Mouse (Mus musculus) small intestine, adult 2 months (tissue): Measurements from ENCODE around the gene Mgat4a.

Source experiments
- CTCF ChIP-seq: fragments of 200-500 bp; IDR thresholded peaks from 2 replicates; pipeline ENCODE4 v1.5.1; 2012; ENCODE audit warnings: low read depth, mild to moderate bottlenecking, control low read depth, inconsistent platforms, low read length, moderate library complexity, mixed read lengths; ENCODE audit not compliant: insufficient replicate concordance, insufficient read length; ENCODE audit errors: extremely low read depth
- POLR2A ChIP-seq: fragments of 200-500 bp; IDR thresholded peaks from 2 replicates; pipeline ENCODE4 v1.6.1; 2012; ENCODE audit warnings: low read depth, mild to moderate bottlenecking, control low read depth, inconsistent platforms, low read length, moderate library complexity

DNA sequence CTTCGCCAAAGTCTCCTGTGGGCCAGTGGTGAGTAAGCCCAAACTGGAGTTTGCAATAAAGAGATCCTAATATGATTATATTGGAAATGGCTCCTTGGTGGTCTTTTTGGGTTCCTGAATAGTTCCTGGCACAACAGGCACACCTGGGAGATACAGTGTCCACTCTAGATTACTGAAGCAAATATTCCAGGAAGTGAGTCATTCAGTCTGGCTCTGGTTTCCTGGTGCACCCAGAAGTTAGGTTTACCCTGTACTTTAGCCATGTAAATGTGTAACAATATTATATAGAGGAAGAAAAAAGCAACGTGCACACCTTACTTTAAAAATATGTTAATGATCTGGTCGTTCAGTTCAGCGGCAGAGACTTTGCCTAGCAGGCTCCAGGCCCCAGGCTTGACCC, 25.9 kb upstream of the Mgat4a start:
- TF ChIP-seq POLR2A, result no peak
- no peak for TF ChIP-seq CTCF
